Mouse (Mus musculus): ENCODE measurements at regions not wholly inside any gene's neighbourhood (a gene's known extent, or its start where the extent isn't known, plus 50 kb on each side); places are given as distances from the start of the nearest gene placed in this dataset.

DNA sequence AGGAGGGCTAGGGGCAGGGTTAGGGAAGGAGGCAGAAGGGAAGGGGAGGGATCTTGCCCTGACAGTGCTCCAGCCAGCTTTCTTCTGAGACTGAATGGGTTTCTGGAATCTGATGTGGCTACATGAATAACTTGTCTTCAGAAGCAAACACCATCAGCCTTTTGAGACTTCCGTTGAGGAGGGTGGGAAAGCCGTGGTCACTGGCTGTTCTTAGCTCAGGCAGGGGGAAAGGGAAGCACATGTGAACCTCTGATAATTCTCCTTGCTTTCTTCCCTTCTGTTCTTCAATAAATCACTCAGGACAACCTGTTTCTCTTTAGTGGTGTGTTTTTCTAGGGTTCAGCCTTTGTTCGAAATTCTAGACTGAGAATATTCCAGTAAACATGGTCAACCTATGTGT is 148.9 kb downstream of the Bcl11a start:
- DNase-seq = no peak

DNA sequence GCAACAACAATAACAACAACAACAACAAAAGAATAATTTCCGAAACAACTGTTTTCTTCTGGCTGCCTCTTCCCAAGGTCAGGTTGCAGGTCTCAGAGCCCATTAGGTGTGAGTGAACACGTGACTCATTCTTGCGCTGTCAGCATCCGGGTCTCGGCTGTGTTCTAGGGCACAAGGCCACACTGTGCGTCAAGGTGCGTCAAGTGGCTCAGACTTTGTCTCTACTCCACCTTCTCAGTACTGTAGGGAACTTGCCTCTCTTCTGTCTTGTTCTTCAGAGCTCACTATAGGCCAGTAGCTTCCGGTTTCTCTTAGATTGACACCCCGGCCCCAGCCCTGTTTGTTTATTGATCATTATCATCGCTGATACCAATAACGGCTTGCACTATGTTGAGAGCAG is 155.5 kb downstream of the Bcl11a start:
- DNase-seq = no peak

DNA sequence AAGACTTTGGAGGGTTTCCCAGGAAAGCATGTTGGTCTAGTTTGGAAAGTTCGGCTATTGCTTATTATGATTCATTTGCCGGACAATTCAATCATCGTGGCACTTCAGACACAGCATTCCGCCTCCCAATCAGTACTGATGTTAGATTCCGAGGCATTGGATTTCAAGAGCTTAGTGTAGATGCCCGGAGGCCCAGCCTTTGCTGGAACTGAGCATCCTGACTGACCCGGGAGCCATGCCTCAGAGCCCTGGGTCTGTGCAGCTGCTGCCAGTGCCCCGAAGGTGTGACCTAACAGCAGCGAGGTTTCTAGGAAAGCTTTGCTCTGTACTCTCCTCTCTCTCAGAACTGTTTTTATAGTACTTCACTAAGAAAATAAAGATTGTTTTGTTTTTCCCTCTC is 156.0 kb downstream of the Bcl11a start:
- no peak for DNase-seq

DNA sequence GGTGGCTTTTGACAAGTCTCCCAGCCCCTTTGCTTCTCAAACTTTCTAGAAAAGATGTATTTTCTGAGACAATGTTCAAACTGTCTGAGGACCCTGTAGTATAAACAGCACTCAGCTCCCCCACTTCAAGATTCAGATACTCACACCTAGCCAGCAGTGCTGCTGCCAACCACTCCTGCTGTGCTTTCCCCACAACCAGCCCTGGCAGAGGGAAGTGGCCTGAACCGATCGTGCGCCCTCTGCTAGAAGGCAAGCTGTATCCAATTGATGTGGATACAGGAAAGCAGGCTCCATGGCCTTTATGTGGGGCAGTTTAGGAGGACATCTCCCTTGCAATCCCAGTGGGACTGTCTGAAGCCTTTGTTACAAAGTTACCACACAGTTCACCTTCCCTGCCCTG is 156.6 kb downstream of the Bcl11a start:
- DNase-seq = no peak

DNA sequence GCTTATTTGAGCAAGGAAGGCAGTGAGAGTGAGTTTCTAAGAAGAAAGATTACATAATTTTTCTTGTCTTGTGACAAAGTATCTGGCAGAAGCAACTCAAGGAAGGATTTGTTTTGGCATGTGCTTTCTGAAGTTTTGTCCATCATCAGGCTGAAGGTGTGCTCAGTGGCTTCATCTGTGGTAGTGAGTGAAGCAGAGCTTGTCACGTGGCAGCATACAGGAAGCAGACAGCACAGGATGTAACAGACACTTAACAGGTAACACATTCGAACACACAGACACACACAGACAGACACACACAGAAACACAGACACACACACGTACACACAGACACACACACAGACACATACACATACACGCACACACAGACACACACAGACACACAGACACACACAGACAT is 157.5 kb downstream of the Bcl11a start:
- DNase-seq = no peak

DNA sequence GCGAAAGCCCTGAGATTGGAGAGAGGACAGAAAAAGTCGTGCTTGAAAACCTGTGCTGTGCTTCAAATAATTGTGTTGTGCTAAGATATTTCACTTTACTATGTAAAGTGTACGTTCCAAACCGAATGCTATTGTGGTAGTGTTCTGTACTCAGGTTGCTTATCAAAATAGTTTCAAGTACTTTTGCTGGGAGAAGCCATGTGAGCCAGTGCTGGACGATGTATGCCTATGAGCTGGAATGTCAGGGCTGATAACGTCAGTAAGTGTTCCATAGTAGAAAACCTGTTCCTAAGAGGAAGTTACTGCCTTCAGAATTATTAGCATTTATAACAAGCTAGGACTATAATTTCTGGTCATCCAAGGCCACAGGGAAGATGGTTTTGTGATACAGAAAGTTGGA is 161.8 kb downstream of the Bcl11a start:
- DNase-seq = no peak

DNA sequence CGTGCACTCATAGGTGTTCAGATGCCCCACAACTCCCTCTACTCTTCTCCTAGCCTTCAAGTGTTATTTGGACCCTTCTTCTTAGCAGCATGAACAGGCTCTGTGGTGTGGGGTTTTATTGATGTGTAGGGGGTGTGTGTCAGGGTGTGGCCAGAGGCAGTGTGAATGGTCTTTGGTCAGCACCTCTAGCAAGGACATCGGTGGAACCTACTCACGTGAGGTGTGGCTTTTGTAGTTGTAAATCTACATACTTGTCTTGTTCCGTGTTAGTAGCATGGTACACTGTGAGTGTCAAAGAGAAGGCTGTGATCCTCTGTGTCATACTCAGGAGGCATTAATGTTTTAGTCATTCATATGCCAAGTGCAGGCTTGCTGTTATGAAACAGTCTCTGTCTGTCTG is 164.2 kb downstream of the Bcl11a start:
- no peak for DNase-seq

DNA sequence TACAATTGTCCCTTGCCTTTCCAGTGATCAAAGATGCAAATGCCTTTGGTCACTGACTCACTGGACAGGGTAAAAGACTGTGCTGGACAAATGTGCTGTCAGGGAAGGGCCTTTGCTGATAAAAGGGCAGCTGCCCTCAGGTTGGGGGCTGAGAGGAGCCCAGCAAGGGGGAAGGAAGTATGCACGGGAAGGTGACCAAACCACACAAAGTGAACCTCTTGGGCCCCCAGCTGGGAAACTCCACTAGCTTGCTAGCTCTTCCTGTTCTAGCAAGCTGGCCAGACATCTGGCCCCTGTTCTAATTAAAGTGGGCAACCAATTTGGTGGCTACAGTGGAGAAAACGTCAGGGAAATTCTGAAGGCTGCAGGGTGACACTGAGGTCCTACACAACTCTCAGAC is 165.0 kb downstream of the Bcl11a start:
- no peak for DNase-seq

DNA sequence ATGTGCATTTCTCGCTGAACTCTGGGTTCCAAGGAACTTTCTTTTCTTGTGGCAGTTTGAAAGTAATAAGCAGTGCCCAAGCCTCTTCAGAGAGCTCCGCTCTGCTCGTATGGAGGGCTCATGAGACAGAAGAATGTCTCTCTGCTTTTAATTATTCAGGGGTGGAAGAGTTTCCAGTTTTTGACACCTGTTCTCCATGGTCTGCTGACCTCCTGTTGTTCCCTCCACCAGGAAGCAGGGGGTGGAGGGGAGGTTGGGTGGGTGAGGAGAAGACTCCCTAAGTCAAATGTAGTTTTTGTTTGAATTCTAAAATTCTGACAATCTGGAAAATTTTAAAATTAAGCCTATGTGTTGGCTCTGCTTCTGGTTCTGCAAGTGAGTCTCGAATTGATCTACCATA is 167.5 kb downstream of the Bcl11a start:
- DNase-seq = no peak

DNA sequence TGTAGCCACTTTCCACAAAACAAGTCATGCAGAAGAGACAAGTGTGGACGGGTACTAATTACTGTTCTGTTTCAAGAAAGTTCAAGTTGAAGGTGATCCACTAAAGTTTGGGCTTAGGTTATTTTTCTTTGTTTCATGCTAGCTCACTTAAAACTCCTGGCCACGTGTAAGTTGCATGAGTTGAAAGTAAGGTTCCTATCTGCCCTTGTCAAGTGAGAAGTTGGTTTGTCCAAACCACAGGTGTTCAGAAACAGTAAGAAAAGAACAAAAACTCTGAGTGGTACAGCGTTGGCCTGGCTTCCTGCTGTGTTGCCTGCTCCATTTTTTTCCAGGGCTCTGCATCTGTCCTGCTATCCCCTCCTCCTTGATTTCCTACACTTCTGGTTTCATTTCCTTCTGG is 168.5 kb downstream of the Bcl11a start:
- no peak for DNase-seq

DNA sequence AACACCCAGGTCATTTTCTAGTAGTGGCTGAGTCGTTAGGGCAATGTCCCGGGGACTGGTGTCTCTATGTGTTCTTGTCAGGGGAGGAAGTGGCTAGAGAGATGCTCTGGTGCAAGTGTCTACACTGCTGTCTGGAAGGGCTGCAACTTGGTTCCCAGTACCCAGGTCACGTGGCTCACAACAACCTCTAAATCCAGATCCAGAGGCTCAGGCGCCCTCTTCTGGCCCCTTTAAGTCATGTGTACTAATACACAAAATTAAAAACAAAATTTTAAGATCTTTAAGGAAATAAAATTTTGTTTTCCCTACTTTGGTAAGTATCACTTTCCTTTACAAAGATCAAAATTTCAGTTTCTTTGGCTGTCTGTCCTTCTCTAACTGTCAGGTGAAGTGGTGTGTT is 169.4 kb downstream of the Bcl11a start:
- DNase-seq = no peak

DNA sequence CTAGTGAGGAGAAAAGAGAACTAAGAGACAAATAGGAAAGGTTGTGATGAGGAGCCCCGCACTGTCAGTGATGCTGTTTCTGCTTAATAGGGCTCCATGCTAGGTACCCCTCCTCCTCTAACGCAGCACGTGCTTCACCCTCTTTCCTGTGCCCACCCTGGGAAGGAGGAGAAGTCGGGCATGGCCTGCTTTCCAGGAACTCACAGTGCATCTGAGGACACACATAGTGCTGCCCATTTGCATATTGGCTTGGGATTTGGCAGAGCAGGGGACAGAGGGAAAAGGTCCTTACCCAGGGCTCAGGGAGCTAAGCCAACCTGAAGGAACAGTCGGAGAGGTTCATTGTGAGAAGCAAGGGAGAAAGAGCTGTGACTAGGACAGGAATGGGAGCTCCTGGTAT is 173.7 kb downstream of the Bcl11a start:
- no peak for DNase-seq

DNA sequence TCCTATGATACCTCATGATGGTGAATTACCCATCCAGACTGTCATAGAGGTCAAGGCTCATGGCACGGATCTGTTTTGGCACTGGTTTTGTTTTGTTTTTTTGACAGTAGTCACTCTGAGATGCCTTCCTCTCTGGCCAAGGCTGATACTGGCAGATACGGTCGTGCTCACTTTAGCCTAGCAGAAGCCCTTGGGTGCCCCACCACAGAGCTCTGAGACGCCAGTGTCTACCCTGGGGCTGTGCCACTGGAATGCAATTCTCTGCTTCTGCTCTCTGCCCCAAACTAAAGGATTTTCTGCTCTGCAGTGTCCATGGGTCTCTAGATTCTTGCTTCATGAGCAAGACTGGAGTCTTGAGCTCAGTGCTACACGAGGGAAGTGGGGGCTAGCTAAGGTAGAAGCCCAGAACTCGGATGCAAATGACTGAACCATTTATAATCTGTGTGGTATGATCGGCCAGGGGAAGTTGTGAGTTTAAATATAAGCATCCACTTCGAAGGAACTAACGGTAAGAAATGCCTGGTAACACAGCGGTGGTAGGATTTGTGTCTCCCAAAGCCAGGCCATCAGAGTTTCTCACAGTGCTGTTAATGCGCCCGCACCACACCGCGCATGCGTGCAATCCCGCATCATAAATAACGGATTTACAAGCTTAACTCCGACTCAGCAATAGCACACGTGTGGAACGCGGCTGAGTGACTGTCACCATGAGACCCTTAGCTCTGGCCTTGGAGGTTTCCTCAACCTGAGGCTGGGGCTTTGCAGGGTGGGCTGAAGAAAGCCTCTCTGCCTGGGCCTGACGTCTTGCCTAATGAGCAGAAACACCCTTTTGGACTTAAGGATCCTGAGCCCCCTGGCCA is 177.6 kb downstream of the Bcl11a start:
- no peak for DNase-seq

DNA sequence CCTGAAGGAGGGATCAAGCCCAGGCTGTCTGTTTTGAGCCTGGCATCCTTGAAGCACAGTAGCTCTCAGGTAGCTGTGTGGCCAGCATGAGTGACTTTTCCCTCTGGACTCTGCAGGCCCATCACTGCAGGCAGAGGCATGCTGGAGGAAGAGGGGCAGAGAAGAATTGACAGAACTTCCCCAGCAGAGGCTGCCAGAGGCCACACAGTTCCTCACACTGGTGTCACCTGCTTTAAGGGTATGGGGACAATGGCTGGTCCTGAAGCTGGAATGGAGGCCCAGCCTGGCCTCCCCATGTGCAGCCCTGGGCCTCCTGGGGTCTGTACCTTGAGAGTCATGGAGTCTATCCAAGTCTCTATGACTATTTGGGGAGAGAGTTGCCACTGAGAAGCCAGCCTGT is 179.9 kb downstream of the Bcl11a start:
- no peak for DNase-seq

DNA sequence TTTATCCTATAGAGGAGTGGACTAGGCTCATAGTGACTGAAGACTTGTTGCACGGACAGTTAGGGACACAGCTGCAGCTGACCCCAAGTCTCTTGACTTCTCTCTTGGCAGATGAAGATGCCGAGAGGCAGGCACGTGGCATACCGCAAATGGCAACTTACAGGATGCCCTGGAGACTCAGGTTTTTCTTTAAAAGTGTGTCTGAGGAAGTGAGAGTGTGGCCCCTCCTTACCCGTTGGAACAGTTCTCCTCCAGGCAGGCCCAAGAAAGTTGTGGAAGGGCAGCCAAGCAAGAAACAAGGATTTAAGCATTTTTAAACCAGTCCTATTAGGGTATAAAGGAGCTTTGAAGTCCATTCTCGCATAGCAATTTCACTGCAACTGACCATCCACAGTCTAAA is 180.5 kb downstream of the Bcl11a start:
- no peak for DNase-seq

DNA sequence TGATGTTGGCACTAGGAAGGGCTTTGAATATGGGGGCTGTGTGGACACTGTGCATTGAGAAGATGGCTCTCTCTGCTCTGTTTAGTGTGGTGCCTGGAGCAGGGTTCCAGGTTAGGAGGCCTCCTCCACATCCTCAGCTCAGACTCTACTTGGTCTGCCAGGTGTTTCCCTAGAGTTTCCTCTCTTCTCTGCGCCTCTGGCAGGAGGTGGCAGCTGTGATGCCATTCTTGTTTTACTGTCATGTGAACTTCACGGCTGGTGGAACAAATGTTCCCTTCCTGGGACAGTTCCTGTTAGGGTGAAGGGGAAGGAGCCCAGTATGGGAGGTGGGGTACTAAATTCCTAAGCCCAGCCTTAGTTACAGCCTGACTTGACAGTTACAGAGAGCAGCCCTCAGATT is 181.8 kb downstream of the Bcl11a start:
- no peak for DNase-seq

DNA sequence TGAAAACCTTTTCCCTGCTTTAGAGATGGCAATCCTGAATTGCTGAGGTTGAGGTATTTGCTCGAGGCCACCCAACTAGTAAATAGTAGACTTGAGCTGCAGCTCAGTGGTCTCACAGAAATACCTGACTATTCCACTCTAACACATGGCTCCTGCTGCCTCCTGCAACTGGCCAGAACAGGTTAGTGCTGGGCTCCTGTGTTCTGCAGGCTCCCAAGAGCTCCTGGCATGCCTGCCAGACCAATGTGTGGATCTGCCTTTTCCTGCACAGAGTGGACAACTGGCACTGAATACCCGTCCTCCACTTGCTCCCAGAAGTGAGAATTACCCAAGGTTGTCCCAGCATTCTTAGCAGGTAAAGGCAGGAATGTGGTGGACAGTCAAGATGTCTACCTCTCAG is 191.2 kb downstream of the Bcl11a start:
- DNase-seq = no peak

DNA sequence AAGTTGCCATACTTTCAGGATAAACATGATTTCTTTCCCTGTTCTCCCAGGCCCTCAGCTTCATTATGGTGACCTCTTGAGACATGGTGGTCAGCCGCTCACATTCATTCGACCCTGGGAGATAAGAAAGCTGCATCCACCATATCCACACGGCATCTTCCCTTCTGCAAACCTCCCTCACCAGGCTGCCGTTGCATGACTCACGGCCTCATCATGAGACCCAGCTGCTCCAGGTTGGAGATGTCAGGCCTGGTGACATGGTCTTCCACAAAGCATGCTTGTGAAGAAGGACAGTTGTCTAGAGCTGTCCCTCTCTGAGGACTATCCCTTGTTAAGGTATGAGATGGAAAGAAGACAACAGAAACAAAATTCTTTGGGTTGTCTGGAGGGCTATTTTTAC is 203.8 kb downstream of the Bcl11a start:
- peak; percentile 25 for DNase-seq

DNA sequence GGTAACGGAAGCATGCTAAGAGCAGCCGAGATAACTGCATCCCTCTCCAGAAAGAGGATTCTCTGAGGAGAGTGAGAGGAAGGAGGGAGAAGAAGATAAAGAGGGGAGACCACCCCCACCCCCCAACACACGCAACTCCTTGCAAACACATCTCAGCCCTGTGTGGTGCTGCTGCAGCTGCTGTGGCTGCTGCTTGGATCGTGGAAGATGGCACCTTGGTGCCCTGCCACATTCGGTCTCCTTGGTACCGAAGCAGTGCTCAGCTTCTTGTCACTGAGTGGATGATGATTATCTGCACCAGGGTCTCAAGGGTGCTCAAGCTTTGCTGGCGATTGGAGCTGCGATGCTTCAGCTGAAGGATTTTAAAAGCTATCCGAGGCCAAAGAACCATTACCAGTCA is 204.7 kb downstream of the Bcl11a start:
- DNase-seq = no peak

DNA sequence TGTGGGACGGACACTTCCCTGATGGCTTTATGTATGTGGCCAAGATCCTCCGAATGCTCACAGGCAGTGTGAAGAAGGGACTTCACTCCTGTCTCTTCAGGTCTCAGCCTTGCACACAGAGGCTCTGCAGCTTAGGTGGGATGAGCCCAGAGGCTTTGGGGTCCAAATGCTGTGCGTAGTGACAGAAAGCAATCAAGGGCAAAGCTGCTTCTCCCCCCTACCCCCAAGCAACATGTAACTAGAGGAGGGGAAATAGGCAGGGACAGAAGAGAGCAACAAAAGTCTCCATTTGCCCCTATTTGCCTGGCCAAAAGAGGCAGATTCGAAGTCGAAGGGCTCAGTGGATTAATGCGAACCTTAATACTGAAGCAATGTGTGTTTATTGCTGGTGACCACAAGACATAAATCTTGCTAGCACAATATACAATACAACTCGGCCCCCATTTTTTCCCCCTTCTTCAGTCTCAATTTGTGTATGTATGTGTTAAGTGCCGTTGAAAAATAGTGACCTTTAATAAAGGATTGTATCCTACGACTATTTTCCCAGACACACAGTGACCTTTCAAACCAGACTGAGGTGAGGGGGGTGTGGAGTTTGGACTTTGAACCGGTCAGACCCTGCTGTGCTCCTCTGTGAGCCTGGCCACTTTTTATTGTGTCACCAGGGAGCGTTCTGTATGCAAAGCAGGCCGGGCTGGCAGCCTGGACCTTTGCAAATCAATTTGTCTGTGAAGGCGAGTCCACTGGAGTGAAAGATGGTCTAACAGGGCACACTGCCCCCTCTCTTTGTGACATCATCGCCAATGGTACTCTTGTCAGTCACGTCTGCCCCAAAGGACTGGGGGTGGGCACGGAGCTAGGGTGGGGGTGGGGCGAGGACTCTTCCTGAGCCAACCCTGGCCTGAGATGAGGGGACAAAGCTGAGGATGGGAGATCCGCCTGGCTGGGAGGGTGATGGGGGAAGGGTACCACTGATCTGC is 208.6 kb downstream of the Bcl11a start:
- DNase-seq = no peak

DNA sequence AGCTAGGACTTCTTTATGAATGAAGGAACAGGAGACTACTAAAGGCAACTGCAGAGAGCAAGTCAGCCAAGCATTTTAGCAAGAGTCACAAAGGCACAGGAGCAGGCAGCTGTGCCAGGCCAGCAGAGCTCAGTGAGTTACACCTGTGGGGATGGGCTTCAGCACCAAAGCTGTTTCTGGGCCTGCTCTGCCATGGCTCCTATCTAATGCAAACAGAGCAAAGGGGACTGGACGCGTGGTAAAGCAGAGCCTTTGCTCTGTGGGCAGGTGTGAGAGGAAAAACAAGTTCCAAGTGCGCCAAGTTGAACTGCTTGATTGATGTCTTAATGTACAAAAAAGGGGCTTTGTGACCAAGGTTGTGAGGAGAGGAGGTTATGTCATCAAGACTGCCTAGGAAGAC is 215.4 kb downstream of the Bcl11a start:
- DNase-seq = no peak

DNA sequence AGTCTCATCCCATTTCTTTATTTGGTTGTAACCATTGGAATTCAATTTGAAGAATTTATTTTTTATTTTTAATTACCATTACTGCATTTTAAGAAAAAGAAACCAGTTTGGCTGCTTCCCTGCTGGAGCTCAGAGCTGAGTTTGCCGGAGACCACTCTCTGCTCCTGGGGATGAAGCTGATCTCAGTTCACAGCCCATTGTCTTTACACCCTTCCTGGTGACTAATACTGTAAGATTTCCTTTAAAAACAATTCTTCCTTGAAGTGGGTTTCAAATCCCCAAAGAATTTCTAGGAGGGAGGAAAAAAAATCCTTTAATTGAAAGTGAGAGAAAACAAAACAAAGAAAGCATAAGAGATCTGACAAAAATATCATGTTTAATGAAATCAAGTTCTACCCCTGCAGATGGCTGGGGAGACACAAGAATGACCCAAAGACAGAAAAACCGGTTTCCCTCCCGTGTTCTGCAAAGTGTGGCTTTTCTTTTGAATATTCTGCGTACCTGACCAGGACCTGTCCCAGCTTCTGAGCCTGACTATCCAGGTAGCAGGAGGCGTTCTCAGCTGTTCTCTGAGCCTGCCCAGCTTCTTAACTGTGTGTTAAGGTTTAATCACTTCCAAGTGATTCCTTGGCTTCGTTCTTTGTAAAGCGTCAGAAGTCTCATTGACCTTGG is 216.1 kb downstream of the Bcl11a start:
- DNase-seq = no peak

DNA sequence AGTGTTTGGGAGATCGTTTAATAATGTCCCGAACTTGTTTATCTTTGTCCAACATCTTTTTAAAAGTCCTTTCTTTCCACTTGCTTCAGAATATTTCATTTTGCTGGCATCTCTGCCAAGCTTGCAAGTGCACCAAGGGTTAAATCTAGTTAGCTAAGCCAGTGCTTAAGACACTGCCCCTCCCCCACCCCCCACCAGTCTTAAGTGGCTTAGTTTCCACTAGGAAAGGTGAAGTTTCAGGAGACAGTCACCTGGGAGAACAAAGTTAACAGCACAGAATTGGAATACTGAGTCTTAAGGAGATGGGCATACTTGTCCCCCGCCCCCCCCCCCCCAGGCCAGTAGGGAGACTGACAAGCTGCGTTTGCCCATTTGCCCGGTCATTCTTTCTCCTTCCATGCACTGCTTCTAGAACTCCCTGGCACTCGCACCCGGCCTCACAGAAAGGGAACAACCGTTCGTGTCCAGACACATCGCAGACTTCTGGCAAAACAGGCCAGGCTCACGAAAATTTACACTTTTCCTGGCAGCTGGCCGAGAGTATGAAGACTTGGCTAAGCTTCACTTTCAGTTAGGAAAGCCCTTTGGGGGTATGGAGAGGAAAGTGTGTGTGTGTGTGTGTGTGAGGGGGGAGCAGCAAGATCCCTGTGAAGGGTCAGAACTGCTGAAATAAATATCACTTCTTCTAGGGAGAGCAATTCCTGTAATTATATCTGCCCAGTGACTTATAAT is 219.2 kb downstream of the Bcl11a start:
- no peak for DNase-seq

Data from right cerebral cortex, postnatal 25 days (tissue).